Mouse (Mus musculus): ENCODE measurements at regions not wholly inside any gene's neighbourhood (a gene's known extent, or its start where the extent isn't known, plus 50 kb on each side); places are given as distances from the start of the nearest gene placed in this dataset.

DNA sequence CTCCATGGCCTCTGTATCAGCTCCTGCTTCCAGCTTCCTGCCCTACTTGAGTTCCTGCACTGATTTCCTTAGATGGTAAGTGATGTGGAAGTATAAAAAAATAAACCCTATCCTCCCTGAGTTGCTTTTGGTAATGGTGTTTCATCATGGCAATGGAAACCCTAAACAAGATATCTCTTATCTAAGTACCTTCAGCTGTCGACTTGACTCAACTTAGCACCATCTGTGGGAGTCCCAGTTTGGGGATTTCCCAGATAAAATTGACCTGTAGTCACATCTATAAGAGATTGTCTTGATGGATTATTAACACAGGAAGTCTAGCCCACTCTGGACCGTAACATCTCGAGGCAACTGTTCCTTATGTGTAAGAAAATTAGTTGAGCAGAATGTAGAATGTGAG lies 570.2 kb upstream of the Gm10306 start:
- DNase-seq (ENCODE audit: low read depth, low spot score) = no peak

- no peak for DNase-seq (ENCODE audit: low read depth, low spot score)
Measured at GRCm38 (mm10) chr4:93990273-93990869, 566.0 kb upstream of the Gm10306 start.

GRCm38 (mm10) chr4:94005818-94006217 lies 550.5 kb upstream of the Gm10306 start:
- no peak for DNase-seq (ENCODE audit: low read depth, low spot score)

GRCm38 (mm10) chr4:94007088-94007768 lies 549.1 kb upstream of the Gm10306 start:
- peak; percentile 49 for DNase-seq (ENCODE audit: low read depth, low spot score)

DNA sequence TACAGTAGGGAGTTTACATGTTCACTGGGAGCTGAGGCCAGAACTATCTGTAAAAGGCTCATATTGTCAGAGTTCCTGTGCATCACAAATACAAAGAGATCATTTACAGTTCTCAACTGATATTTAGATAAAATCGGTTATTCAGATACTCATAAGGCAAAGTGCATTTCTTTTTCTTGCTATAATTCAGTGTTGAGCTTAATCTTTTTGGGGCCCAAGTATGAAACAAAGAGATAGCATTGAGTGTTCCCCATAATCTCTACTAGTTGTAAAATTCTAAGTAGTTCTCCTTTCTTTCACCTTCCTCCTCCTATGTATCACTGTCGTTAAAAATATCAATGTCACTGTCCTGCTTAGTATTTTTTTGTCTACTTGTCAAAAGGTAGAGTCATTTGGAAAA lies 540.6 kb upstream of the Gm10306 start:
- no peak for DNase-seq (ENCODE audit: low read depth, low spot score)

DNA sequence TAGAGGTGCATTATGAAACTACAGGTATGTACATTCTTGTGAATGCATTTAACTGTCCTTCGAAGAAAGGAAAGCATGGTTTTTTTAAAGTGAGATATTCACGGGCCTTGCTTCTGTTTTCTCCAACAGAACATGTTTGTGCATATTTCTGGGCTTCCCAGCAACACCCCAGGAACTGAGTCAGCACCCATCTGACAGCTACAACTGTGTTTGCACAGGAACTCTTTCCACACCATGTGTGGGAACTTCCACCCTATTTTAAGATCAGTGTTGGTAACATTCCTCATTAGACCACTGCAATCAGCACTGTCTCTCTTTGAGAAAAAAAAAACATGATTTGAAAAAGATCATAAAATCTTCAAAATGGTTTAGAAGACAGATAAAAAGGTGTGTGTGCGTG lies 538.6 kb upstream of the Gm10306 start:
- no peak for DNase-seq (ENCODE audit: low read depth, low spot score)

DNA sequence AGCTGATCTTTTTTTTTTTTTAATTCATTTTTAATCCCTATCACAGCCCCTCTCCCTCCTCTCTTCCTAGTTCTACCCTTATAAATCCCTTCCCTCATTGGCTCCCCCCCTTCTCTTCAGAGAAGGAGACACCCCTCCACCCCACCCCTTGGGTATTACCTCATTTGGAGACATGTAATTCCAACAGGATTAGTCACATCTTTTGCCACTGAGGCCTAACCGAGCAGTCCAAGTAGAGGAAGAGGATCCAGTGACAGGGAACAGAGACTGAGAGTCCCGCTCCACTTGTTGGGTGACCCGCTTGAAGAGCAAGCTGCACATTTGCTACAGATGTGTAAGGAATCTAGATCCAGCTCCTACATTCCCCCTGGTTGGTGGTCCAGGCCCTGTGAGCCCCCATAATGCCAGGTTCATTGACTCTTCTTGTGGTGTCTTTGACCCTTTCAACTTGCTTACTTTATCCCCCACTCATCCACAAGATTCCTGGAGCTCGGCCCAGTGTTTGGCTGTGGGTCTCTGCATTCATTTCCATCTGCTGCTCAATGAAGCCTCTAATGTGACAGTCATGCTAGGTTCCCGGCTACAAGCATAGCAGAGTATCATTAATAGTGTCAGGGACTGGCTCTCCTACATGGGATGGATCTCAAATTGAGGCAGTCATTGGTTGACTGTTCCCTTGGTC lies 506.6 kb upstream of the Gm10306 start:
- no peak for DNase-seq (ENCODE audit: low read depth, low spot score)

GRCm38 (mm10) chr4:94052249-94053162 lies 503.8 kb upstream of the Gm10306 start:
- DNase-seq (ENCODE audit: low read depth, low spot score) = no peak

DNA sequence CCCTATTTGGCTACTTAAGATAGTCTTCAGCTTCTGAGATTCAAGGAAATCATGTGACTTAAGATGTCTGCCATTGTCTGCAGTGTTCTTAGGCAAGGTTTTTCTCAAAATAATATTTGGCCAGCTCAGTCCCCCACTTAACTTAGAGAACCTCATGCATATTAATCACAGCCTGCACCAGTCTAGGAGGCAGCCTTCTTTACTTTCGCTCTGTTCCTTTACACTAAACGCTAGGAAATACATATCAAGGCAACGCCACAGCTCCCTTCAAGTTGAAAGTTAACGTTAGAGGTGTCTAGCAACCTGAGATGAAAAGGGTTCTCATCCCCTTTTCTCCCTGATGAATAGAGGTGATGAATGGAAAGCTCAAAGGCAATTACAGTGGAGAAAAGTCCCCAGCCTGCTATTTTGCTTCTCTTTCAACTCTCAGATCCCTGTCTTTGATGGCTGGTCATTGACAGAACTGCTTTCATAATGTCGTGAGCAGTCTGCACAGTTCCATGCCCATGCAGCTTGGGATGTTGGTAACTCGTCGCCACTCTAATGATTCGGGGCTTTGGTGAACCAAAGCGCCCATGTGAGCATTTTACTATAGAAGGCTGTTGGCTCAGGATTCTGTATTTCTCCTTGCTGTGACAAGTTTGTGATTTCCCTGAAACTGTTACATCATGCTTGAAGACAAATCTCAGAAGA lies 483.0 kb upstream of the Gm10306 start:
- no peak for DNase-seq (ENCODE audit: low read depth, low spot score)

GRCm38 (mm10) chr4:94082839-94083238 lies 473.5 kb upstream of the Gm10306 start:
- no peak for DNase-seq (ENCODE audit: low read depth, low spot score)

DNA sequence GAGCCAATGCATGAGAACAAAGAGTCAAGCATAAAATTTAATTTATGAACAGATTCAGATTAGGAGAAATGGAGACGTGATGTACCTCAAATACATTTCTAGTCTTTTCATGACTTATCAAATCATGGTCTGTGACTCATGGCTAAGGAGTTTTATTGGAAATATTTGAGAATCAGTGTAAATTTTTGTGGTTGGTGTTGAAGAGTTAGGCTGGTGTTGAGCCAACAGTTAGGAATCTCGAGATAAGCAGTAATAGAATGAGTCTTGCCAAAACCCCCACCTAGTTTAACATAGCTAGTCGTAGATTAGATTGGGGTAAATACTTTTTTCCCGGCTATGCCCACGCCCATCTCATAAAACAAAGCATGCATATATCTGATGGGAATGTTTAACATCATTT lies 462.0 kb upstream of the Gm10306 start:
- DNase-seq (ENCODE audit: low read depth, low spot score) = no peak

DNA sequence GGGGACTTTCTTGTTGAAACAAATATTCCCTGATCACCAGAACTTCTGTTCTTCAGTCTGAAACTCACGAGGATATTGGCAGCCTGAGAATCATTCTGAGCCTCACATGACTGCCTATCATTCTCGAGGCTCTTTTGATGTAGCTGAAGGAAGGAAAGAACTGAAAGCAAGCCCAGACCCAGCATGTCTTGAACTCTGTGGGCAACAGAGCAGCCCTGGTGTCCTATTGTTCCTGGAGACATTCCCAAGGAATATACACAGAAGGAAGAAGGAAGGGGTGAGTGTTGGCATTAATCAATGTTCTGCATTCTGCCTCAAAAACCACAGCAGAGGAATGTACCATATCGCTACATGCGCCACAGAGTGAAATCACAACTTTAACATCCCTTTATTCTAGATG lies 449.4 kb upstream of the Gm10306 start:
- DNase-seq (ENCODE audit: low read depth, low spot score) = no peak

- no peak for DNase-seq (ENCODE audit: low read depth, low spot score)
Measured at GRCm38 (mm10) chr4:94116881-94117280, 439.5 kb upstream of the Gm10306 start.

GRCm38 (mm10) chr4:94124177-94124576 lies 432.2 kb upstream of the Gm10306 start:
- peak; percentile 70 for DNase-seq (ENCODE audit: low read depth, low spot score)

- DNase-seq (ENCODE audit: low read depth, low spot score) = no peak
Measured at GRCm38 (mm10) chr4:94137921-94138320, 418.4 kb upstream of the Gm10306 start.

- DNase-seq (ENCODE audit: low read depth, low spot score) = no peak
Measured at GRCm38 (mm10) chr4:94144901-94145801, 411.2 kb upstream of the Gm10306 start.

GRCm38 (mm10) chr4:94147964-94148533 lies 408.3 kb upstream of the Gm10306 start:
- no peak for DNase-seq (ENCODE audit: low read depth, low spot score)

DNA sequence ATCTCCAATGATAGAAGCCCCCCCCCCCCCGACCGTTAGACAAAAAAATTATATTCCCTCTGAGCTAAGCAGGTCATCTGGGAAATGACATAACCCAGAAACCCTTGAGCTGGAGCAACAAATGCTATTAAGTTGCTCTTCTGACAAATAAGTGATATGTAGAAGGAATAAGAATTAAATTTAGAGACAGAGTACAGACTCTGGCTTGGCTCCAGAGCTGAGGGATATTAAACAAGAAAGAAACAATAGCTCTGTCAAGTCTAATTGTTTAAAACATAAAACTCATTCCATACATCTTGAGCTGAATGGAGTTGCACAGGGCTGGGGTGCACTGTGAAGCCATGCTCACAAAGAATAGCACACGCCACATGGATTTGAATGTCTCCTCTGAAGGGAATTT lies 407.3 kb upstream of the Gm10306 start:
- DNase-seq (ENCODE audit: low read depth, low spot score) = no peak

DNA sequence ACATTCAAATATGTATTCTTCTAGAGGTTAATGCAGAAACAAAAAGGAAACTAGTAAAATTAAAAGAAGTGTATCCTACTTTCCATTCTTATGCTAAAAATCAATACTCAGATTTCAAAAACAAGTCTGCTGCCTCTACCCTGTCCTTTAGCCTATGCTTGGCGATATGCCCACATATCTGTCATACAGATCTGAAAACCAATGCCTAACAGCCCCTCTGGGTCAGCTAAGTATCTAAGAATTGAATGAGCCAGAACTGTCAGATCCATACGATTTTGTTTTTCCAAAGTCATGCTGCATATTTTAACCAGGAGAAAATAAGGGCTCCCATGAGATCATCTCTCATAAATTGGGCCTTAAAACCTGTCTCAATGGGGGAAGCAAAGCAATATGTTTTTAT lies 395.7 kb upstream of the Gm10306 start:
- no peak for DNase-seq (ENCODE audit: low read depth, low spot score)

DNA sequence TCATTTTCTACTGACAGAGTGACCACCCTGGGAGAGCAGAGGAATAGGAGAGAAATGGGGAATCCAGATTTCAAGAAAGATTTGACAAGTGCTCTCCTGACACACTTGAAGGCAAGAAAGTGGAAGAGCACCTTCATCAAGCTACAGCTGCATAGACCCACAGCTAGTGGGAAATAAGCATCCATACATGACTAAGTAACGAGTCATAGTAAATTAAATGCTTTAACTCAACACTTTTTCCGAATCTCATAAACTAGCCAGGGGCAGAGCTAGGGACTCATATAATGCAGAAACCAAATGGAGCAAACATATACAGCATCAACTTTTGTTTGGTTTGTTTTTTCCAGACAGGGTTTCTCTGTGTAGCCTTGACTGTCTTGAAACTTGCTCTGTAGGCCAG lies 383.2 kb upstream of the Gm10306 start:
- DNase-seq (ENCODE audit: low read depth, low spot score) = no peak
